Mouse (Mus musculus): ENCODE measurements at regions not wholly inside any gene's neighbourhood (a gene's known extent, or its start where the extent isn't known, plus 50 kb on each side); places are given as distances from the start of the nearest gene placed in this dataset.

DNA sequence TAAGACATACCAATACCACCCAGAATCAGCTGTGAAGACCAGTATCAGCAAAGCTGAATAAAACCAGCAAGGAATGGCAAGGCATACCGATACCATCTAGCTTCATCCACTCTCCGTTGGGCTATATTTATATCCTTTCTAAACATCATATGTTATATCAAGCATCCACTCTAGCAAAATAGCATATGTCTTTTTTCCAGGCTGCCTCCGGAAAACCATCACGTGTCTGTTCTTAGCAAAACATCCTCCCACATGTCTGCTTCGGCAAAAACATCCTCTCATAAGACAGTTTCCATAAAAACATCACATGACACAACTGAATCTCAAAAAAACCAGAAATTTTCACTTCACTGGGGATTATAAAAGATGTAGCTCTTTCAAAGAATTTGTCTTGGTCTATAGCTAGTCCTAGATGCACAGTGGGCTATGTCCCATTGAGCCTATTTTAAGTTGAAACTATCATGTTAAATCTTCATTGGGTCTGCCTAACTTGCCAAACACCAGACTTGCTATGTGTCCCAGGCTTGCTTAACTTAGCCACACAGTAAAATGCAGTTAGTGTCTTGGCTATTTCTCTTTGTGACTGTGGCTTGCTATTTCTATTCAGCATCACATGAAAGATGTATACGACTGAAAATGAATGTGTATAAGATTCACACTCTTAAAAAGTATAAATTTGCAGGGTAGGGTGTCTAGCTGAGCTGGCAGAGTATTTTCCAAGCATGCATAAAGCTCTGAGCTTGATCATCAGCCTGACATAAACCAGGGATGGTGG, 278.2 kb downstream of the Kcnrg start:
- Histone ChIP-seq H3K9me3 (ENCODE audit: low read length) (peaks cover 8% of the 10 kb centered on the region; the same call in 1 of the 2 replicates), H3K36me3 (ENCODE audit: insufficient read depth, low read length) (no peaks in the 10 kb centered on the region), H3K27me3 (ENCODE audit: insufficient read depth, low read length) (no peaks in the 10 kb centered on the region), H3K4me1 (replicated peaks; ENCODE audit: low read depth, low read length) (no peaks in the 10 kb centered on the region), H3K4me3 (replicated peaks; ENCODE audit: low read length) (no peak overlapping the region)
- TF ChIP-seq NANOG (IDR thresholded peaks at IDR 0.05; ENCODE audit: borderline replicate concordance, low read length) (no peak), POU5F1 (IDR thresholded peaks at IDR 0.05; ENCODE audit: borderline replicate concordance, low read length) (no peak), CTCF (conservative IDR thresholded peaks at IDR 0.05; ENCODE audit: low read length) (no peak)

DNA sequence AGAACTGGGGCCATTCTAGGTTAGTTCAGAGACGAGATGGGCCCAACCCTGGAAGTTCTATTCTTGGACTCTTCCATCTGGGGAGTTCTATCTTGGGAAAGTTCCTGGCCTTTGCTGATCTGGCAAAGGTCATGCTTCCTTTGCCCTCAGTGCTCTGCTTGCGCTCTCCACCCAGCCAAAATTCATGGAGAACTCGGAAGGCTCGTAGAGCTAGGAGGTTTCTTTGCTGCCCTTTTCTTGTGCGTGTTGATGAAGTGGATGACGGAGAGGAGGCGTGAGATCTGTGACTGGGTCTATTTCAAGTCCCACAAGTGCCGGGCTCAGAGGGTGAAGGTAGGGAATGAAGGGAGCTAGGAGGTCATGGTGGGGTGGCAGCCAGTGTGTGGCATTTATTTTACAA, 282.4 kb downstream of the Kcnrg start:
- Histone ChIP-seq H3K4me3 (replicated peaks; ENCODE audit: low read length) (no peak overlapping the region), H3K4me1 (replicated peaks; ENCODE audit: low read depth, low read length) (no peaks in the 10 kb centered on the region), H3K36me3 (ENCODE audit: insufficient read depth, low read length) (no peaks in the 10 kb centered on the region), H3K27me3 (ENCODE audit: insufficient read depth, low read length) (no peaks in the 10 kb centered on the region), H3K9me3 (ENCODE audit: low read length) (no peaks in the 10 kb centered on the region)
- no peak for TF ChIP-seq CTCF (conservative IDR thresholded peaks at IDR 0.05; ENCODE audit: low read length)
- TF ChIP-seq POU5F1 (IDR thresholded peaks at IDR 0.05; ENCODE audit: borderline replicate concordance, low read length) = no peak
- TF ChIP-seq NANOG (IDR thresholded peaks at IDR 0.05; ENCODE audit: borderline replicate concordance, low read length) = no peak

DNA sequence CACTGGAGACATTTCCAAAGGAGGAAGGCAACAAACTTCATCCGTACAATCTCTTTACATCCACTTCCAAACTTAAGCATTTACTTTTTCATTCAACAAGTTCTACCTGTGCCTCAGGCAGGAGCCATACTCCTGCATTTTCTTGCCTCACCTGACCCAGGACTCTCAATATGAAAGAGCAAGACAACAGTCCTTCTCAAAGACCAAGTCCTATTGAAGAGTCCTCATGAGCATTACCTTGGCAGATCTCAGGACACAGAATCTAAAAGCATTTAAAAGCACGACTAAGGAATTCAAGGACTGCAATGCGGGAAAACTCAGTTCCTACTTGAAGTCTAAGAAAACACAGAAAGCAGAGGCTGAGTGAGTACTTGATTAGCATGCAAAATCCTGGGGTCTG, 286.5 kb downstream of the Kcnrg start:
- Histone ChIP-seq H3K27me3 (ENCODE audit: insufficient read depth, low read length) (no peaks in the 10 kb centered on the region), H3K36me3 (ENCODE audit: insufficient read depth, low read length) (no peaks in the 10 kb centered on the region), H3K9me3 (ENCODE audit: low read length) (no peaks in the 10 kb centered on the region), H3K4me3 (replicated peaks; ENCODE audit: low read length) (no peak overlapping the region), H3K4me1 (replicated peaks; ENCODE audit: low read depth, low read length) (no peaks in the 10 kb centered on the region)
- no peak for TF ChIP-seq NANOG (IDR thresholded peaks at IDR 0.05; ENCODE audit: borderline replicate concordance, low read length)
- no peak for TF ChIP-seq CTCF (conservative IDR thresholded peaks at IDR 0.05; ENCODE audit: low read length)
- no peak for TF ChIP-seq POU5F1 (IDR thresholded peaks at IDR 0.05; ENCODE audit: borderline replicate concordance, low read length)

DNA sequence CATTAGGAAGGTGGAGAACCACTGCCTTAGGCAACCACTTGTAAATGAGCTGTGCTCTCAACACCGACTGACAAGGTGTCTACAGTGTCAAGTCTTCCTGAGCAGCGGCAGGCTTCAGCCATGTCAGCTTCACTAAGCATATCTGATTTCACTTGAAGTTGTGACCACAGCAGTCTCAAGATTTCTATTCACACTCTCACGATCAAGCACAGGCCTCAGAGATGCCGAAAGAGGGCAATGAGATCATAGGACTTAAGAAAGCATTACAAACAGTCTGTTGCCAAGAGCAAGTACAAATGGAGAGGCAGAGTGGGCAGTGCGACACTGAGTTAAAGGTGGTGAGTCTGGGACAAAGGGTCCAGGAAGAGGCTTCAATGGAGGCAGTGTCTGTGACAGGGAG, 289.6 kb downstream of the Kcnrg start:
- no peaks in the 10 kb centered on the region; the same call in 1 of the 2 replicates for H3K27me3 ChIP-seq (ENCODE audit: insufficient read depth, low read length)

DNA sequence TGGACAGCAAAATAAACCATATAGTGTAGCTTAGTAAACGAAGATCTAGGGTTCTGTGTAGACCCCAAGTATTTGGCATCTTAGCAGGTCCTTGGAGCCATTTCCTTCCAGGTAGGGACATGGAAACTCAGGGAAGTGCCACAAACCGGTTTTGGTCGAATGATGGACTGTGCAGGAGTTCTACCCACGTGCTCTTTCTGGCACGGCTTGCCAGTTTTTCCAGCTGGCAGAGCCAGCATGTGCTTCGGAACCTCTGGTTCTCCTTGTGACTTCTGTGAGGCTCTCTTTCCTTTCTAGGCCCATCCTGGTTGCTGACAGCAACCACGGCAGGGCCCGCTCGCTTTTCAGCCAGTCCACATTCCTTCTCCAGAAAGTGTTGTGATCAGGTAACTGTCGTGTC, 291.4 kb downstream of the Kcnrg start:
- H3K4me1 ChIP-seq (replicated peaks; ENCODE audit: low read depth, low read length) = no peaks in the 10 kb centered on the region
- H3K27me3 ChIP-seq (ENCODE audit: insufficient read depth, low read length) = no peaks in the 10 kb centered on the region; the same call in 1 of the 2 replicates
- peaks cover 4% of the 10 kb centered on the region; the same call in 1 of the 2 replicates for H3K9me3 ChIP-seq (ENCODE audit: low read length)
- no peak overlapping the region for H3K4me3 ChIP-seq (replicated peaks; ENCODE audit: low read length)
- TF ChIP-seq CTCF (conservative IDR thresholded peaks at IDR 0.05; ENCODE audit: low read length) (no peak), POU5F1 (IDR thresholded peaks at IDR 0.05; ENCODE audit: borderline replicate concordance, low read length) (no peak), NANOG (IDR thresholded peaks at IDR 0.05; ENCODE audit: borderline replicate concordance, low read length) (no peak)
- H3K36me3 ChIP-seq (ENCODE audit: insufficient read depth, low read length) = no peaks in the 10 kb centered on the region

More for the DNA sequence above, 289.6 kb downstream of the Kcnrg start:
- Histone ChIP-seq H3K36me3 (ENCODE audit: insufficient read depth, low read length) (no peaks in the 10 kb centered on the region), H3K4me3 (replicated peaks; ENCODE audit: low read length) (no peak overlapping the region), H3K4me1 (replicated peaks; ENCODE audit: low read depth, low read length) (no peaks in the 10 kb centered on the region), H3K9me3 (ENCODE audit: low read length) (peaks cover 1% of the 10 kb centered on the region; the same call in 1 of the 2 replicates)
- no peak for TF ChIP-seq NANOG (IDR thresholded peaks at IDR 0.05; ENCODE audit: borderline replicate concordance, low read length)
- TF ChIP-seq POU5F1 (IDR thresholded peaks at IDR 0.05; ENCODE audit: borderline replicate concordance, low read length) = no peak
- TF ChIP-seq CTCF (conservative IDR thresholded peaks at IDR 0.05; ENCODE audit: low read length) = no peak

DNA sequence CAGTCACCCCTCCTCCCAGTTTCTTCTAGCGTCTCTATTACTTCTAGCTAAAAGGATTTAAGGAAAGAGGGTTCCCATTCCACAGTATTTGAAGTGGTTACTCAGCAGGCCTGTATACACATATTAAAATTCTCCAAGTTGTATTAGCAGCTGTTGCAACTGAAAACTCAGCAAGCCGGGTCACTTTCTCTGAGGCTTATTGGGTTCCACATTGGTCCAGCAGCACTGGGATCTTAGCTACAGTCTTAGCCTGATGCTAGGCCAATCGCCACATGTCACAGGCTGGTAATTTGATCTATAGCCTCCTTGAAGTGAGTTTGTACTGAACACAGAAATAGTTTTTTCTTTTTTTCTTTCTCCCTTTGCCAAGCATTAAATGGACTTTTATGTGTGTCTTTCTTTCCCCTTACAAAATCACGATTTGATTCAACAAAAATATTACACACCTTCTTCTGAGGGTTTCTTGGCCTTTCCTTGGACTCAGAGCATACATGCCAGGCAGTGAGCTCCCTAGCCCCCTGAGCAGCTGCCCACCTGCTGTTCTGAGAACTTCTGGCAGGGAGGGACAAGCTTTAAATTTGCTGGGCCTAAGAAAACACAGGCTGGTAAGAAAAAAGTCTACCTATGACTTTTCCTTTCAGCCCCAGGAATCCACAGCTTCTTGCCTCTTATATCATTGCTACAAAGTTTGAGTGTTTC, 297.3 kb downstream of the Kcnrg start:
- H3K9me3 ChIP-seq (ENCODE audit: low read length) = peaks cover 7% of the 10 kb centered on the region; the same call in 1 of the 2 replicates
- TF ChIP-seq POU5F1 (IDR thresholded peaks at IDR 0.05; ENCODE audit: borderline replicate concordance, low read length) = no peak
- no peaks in the 10 kb centered on the region; the same call in 1 of the 2 replicates for H3K27me3 ChIP-seq (ENCODE audit: insufficient read depth, low read length)
- H3K4me1 ChIP-seq (replicated peaks; ENCODE audit: low read depth, low read length) = peaks cover 7% of the 10 kb centered on the region; the same call in 1 of the 2 replicates
- H3K4me3 ChIP-seq (replicated peaks; ENCODE audit: low read length) = no peak overlapping the region
- H3K36me3 ChIP-seq (ENCODE audit: insufficient read depth, low read length) = no peaks in the 10 kb centered on the region

DNA sequence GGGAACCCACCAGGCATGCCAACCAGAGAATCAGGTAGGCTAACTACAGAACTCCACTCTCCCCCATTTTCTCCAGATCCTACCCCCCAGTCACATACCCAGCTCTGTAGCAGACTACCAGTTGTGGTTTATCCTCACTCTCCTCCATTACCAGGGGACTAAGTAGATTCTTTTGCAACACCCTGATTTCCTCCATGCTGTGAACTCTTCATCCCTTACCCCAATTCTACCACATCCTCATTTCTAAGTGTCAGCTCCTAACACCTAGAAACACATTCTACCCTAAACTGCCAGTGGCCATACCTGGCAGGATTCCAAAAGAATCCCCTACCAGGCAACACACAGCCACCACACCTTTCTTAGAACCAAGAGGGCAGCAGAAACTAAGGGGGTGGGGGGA, 310.9 kb downstream of the Kcnrg start:
- TF ChIP-seq POU5F1 (IDR thresholded peaks at IDR 0.05; ENCODE audit: borderline replicate concordance, low read length) (no peak), CTCF (conservative IDR thresholded peaks at IDR 0.05; ENCODE audit: low read length) (no peak), NANOG (IDR thresholded peaks at IDR 0.05; ENCODE audit: borderline replicate concordance, low read length) (no peak)
- no peaks in the 10 kb centered on the region for H3K27me3 ChIP-seq (ENCODE audit: insufficient read depth, low read length)
- H3K4me3 ChIP-seq (replicated peaks; ENCODE audit: low read length) = no peak overlapping the region

DNA sequence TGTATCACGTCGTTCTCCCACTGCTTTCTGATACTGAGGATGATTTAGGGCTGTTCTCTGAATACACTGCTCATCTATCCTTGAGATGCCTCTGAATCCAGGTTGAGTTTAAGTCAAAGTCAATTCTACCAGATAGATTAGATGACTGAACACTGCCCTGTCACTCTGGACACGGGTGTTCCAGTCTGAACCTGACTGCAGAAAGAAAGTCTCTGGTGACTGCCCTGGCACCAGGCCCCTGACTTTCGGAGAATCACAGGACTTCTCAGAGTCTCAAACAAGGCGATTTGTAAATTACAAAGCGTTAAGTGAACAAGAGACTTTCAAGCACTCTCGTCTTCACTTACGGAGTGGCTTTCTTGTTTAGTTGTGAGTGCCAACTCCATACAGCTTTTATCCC, 324.6 kb downstream of the Kcnrg start:
- H3K36me3 ChIP-seq (ENCODE audit: insufficient read depth, low read length) = no peaks in the 10 kb centered on the region
- H3K4me3 ChIP-seq (replicated peaks; ENCODE audit: low read length) = no peak overlapping the region
- H3K9me3 ChIP-seq (ENCODE audit: low read length) = no peaks in the 10 kb centered on the region; the same call in 1 of the 2 replicates
- TF ChIP-seq CTCF (conservative IDR thresholded peaks at IDR 0.05; ENCODE audit: low read length) = no peak
- no peak for TF ChIP-seq POU5F1 (IDR thresholded peaks at IDR 0.05; ENCODE audit: borderline replicate concordance, low read length)
- TF ChIP-seq NANOG (IDR thresholded peaks at IDR 0.05; ENCODE audit: borderline replicate concordance, low read length) = no peak
- H3K4me1 ChIP-seq (replicated peaks; ENCODE audit: low read depth, low read length) = no peaks in the 10 kb centered on the region
- no peaks in the 10 kb centered on the region for H3K27me3 ChIP-seq (ENCODE audit: insufficient read depth, low read length)

More for the DNA sequence above, 310.9 kb downstream of the Kcnrg start:
- no peaks in the 10 kb centered on the region; the same call in 1 of the 2 replicates for H3K9me3 ChIP-seq (ENCODE audit: low read length)
- no peaks in the 10 kb centered on the region for H3K4me1 ChIP-seq (replicated peaks; ENCODE audit: low read depth, low read length)
- no peaks in the 10 kb centered on the region for H3K36me3 ChIP-seq (ENCODE audit: insufficient read depth, low read length)
